Mouse (Mus musculus): ENCODE data around the gene Rbm18.

The Rbm18 gene

DNA sequence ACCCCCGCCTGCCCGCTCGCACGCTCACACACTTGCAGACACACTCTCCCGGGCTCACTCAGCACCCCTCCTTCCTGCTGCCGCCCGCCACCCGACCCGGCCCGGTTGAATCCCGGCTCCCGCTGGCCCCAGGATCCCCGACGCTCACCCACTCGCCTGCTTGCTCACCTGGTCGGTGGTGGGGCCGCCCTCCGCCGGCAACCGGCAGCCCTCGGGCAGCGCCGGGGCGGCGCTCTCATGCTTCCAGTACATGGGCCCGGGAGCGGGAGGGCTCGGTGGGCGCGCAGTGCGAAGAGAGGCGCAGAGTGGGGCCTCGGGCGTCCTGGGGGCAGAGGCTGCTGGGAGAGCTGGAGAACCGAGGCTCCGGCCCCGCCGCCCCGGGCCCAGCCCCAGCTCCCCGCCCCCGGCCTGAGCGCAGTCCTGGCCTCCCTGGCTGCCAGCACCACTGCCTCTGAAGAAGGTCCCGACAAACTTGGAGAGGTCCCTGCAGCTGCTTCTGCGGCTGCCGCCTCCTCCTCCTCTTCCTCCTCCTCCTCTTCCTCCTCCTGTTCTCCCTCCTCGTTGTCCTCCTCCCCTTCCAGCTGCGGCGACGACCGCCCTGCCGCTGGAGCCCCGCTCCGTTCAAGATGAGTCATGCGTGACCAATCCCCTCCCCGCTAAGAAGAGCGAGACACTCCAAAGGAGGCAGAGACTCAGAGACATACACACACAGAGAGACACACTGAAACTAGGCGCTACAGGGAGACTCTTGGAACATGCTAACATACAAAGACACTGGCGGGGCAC is 31.4 kb downstream of the Rbm18 start, which contains the start of gene Lhx6:
Gene Lhx6, minus strand, starts transcription at position 453 of the 786 bp plus-strand sequence.
- DNase-seq (ENCODE audit: low spot score), result no peak

DNA sequence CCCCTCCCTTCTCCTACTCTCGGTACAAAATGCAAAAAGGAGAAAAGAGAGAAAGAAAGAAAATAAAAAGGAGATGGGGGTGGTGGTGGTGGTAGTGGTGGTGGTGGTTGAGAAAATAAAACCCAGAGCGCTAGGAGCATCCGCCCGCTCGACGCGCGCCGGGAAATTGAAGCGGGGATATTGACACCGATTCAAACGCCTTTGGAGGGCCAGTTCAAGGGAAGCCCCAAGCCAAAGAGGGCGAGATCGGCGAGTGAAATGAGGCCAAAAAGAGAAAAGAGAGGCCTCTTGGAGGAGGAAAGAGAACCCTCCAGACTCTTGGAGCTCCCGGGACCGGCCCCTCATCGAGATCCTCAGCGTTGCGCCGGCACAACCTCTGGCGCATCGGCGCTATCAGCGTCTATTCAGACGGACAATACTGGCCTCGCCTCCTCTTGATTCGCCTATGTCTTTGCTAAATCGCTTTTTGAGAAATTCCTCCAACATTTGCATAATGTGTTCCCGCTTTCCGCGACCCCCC is 32.1 kb downstream of the Rbm18 start:
- no peak for DNase-seq (ENCODE audit: low spot score)

DNA sequence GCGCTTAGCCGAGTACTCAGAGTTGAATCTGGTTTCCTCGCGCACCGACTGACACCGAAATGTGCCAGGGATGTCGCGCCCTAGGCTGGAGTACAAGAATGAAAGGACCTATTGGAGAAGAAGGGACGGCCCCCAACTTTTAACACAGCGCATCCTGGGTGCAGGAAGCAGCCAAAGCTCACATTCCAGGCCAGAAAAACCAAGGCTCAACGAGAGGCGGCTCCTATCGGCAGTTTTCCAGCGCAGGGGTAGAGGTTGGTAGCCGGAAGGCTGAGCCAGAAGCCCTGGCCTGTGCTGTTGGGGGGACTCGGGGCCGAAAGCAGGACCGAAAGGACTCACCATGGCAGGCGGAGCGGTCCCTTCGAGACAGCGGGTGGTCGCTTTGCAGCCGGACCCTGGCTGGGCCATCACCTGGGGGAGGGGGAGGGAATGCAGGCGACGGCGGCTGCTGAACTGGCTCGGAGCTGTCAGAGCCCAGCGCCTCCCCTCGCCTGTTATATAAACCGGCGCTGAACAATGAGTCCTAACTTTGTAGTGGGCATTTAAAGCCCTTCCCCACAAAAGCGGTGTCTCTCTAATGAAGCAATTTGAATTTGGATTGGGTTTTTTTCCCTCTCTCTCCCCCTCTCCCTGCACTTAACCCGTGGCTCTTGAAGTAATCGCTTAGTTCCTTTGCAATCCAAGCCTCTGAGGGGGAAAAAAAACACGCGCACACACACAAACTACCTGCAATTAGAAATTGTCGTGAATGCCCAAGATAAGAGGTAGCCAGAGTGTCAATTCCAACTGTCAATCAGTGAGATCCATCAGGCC is 32.8 kb downstream of the Rbm18 start:
- no peak for DNase-seq (ENCODE audit: low spot score)

DNA sequence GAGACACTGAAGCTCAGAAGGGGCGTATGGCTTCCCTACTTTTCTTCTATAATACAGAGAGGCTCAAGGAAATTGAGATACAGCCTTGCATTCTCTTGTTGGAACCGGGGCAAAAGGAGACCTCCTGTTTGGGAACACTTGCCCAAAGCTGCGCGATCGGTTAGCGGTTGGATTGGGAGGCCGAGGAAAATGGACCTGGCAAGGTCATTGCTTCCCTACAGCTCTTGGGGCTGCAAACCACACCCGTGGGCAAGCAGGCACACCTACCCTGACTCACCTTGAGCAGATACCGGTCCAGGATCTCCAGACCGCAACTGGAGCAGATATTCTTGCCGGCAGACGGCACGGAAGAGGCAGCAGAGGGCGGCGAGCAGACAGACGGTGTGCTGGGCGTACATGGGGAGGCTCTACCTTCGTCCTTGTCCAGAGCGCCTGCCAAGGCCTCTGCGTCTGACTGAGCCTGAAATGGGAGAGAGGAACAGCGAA is 33.5 kb downstream of the Rbm18 start:
- DNase-seq (ENCODE audit: low spot score), result no peak

DNA sequence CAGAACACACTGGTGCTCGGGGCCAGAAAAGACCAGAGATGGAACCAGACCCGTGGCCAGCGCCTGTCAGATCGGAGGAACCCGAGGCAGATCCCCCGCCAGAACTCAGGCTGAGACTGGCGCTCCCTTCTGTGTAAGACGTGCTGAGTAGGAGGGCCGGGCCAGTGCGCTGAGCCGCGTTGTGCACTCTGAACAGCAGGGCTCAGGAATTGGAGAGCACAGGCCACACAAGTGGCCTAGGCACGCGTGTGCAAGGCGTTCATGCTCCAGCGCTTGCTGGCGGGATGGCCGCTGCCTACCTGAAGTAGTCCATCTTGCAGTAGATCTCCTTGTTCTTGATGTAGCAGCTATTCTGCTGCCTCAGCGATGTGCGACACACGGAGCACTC is 34.0 kb downstream of the Rbm18 start:
- DNase-seq (ENCODE audit: low spot score), result no peak

DNA sequence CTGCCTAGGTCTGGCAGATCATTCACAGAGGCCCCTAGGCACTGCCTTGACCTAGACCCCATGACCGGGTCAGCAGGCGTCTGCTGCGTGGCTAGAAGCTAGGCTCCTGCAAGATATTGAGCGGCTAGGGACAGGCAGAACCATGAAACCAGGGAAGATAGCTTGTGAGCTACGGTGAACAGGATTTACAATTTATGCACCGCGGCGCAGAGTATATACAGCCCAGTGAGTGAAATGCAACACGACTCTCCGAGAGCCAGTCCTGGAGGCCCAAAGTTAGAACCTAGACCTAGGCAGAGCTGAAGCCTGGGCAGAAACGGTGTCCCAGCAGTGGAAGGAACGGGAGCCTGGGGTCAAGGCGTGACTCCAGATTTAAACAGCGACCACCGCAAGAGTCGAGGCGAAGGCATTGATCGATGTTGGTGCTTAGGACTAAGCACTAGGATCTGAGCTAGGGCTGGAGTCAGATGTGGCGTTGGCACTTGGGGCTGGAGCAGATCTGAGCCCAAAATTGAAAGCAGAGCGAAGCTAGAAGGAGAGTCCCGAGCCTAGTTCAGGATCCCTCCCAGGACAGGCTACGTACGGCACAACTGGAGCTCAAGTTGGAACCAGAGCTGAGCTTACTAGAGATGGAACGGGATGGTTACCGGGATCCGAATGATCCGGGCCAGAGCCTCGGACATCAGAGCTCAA is 34.6 kb downstream of the Rbm18 start:
- no peak for DNase-seq (ENCODE audit: low spot score)

DNA sequence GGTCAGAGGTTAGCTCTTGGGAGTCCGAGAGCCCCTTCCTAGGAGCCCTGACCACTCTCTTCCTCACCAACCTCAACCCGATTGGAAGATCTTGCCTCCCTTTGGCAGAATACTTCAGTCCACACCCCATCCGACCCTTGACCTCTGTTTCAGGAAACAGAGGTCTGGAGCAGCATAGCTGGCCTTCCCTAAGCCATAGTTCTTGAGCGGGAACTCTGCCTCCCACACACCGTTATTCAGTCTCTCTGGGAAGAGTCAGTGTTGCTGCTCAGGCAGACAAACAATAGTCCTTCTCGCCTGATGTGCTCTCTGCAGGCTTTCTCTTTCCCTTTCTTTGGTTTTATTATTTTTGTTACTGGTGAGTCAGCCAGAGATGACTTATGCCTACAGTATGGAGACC is 36.8 kb downstream of the Rbm18 start:
- no peak for DNase-seq (ENCODE audit: low spot score)

DNA sequence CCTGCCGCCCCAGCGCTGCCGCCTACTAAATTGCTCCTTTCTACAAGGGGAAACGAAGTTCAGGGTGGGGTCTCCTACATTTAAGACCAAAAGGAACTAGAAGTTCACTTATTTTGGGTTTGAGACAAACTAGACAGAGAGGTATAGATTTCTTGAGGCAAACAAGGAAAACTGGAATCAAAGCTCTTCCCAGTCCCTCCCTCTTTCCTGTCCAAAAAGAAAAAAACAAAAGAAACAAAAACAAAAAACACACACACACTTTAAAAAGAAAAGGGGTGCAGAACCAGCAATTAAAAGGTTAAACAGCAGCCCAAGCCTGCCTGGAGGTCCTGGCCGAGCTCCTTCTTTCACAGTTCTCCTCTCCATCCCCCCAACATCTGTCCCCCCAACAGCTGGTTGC is 38.6 kb downstream of the Rbm18 start:
- DNase-seq (ENCODE audit: low spot score), result no peak

DNA sequence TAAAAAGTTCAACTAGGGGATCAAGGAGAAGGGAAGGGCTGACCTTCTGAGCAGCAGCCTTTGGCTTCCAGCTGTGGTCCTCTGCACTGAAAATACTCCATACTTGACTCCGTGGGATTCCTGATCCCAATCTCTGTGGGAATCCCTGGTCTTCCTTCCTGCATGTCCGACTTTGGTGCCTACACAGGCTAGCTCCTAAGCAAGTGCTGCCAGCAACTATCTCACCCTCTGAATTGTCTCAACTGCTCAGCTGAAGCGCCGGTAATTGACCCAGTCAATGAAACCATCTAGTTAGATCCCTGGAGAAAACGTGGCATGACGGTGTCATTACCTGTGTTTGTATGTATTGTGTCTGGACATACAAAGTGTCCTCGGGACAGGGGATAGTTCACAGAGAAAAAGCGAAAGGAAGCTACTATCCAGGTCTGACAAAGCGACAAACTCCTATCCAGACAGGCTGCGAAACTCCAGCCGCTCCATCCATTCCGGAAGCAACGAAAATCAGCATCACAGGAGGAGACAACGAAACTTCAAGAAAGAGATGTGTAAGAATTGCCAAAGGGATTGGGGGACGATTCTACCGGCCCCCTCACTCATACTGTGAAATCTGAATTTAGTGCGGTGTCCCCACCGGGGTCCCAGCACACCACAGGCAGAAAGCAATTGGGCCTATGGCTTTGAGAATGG is 39.3 kb downstream of the Rbm18 start:
- no peak for DNase-seq (ENCODE audit: low spot score)

DNA sequence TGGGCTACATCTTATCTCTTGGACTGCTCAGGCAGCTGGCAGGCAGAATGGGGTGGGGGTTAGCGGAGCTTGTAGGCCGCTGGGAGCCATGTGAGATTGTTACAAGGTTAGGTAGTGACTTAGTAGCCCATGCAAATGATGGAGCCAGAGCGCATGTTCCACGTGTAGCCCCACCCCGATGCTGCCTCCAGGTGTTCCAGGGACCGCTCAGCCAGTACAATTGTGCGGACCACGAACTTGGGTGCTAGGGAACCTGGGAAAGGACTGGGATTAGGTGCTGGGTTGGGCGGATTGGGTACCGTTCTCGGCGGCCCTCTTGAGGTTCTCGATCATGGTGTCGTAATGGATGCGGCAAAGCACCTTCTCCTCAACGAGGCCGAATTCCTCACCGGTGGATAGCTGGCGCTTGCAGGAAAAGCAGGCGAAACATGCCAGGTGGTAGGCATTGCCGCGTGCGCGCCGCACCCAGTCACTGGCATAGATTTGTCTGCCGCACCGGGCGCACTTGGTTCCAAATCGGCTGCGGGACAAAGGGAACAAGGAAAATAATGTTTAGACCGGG is 42.6 kb downstream of the Rbm18 start:
- peak; percentile 81 for DNase-seq (ENCODE audit: low spot score)

DNA sequence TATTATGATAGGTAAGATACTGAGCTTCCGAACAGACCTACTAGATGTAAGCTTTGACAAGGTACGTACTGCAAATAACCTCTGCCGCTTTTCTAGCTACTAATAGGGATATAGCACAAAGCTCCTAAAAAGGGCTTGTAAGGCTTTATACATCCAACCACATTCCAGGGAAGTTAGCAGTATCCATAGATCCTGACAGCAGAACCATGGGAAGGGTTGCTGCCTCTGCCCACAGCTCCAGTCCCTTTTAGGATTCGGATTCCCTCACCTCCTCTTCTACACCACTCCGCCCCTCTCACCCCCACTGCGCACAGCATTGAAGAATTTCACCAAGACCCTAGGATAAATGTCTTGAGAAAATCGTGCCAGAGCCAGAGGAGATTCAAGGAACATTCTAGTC is 43.3 kb downstream of the Rbm18 start:
- no peak for DNase-seq (ENCODE audit: low spot score)

DNA sequence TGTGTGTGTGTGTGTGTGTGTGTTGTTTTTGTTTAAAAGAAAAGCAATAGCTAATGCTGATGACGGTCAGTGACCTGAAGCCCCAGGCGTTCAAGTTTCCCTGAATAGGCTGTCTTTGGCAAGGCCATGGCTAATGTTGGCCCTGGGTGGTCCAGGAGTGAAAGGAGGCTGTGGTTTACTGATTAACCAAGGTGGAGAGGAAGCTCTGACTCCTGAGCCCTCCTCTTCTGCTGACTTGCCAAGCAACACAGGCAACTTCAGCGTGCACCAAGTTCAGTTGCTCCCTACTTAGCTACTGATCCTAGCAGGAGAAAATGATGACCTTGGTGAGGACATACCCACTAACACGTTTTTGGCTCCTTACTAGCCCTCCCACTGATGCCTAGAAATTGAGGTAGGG is 43.8 kb downstream of the Rbm18 start:
- DNase-seq (ENCODE audit: low spot score), result no peak

DNA sequence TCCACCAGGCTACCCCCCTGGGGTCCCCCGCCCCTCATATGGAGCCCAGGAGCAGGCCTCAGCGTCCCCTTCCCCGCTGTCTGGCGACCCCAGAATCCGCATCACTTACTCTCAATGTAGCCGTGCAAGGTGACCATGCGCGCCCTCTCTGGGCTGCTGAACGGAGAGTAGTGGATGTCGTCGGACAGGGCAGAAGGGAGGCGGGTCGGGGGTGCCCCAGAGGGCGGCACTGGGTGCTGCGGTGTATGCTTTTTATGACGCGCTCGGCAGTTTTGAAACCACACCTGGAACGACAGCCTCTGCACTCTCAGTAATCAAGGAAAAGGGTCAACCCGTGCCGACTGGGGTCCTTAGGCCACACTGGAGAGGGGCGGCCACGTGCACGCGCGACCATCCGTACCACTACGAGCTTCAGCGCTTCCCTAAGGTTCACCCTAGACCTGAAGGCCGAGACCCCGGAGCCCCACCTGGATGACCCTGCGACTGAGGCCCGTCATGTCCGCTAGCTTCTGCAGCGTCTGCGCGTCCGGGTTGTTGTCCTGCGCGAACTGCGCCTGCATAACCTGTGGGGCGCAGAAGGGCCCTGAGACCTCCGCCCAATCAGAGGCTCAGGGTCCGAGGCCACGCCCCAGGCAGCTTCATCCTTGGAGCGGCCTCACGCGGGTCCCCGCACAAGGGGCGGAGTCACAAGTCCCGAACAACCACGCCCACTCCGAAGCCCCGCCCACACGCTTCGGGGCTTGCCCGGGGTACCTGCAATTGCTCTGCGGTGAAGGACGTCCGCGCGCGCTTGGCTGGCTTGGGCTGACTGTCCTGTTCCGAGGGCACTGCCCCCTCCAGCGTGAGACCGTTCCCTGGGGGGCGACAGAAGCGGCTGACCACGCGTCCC is 45.5 kb downstream of the Rbm18 start:
- DNase-seq (ENCODE audit: low spot score), result peak; percentile 91

DNA sequence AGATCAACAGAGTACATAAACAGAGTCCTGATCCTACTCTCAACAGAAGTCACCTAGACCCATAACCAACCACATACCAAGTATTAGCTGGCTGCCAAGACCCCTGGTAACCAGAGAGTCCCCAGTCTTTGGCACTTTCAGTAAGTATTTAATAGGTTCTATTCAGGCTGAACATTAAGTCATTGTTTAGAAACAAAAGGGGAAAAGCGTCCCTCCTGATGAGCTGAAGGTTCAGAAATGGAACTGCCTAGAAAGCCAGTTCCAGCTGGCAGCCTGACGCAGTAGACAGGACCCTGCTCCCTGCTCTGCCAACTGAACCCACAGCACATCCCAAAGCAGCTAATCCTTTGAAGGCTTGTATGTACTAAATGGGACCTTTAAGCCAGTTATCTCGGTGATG is 47.4 kb downstream of the Rbm18 start:
- no peak for DNase-seq (ENCODE audit: low spot score)

DNA sequence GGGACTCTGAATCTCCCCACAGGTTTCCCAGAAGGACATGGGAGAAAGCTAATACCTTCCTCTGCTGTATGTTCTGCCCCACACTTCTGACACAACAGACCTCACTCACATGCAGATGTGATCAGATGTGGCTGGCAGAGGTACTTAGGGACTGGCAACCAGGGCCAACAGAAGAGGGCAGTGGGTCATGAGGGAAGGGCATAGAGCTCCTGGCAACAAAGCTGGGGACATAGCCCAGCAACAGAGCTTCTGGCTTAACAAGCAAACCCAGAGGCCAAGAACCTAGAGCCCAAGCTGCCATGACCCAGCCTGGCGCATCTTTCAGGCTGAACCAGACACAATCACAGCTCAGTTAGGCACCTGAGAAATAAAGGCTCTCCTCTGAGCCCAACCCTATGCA is 51.5 kb downstream of the Rbm18 start:
- DNase-seq (ENCODE audit: low spot score), result no peak

DNA sequence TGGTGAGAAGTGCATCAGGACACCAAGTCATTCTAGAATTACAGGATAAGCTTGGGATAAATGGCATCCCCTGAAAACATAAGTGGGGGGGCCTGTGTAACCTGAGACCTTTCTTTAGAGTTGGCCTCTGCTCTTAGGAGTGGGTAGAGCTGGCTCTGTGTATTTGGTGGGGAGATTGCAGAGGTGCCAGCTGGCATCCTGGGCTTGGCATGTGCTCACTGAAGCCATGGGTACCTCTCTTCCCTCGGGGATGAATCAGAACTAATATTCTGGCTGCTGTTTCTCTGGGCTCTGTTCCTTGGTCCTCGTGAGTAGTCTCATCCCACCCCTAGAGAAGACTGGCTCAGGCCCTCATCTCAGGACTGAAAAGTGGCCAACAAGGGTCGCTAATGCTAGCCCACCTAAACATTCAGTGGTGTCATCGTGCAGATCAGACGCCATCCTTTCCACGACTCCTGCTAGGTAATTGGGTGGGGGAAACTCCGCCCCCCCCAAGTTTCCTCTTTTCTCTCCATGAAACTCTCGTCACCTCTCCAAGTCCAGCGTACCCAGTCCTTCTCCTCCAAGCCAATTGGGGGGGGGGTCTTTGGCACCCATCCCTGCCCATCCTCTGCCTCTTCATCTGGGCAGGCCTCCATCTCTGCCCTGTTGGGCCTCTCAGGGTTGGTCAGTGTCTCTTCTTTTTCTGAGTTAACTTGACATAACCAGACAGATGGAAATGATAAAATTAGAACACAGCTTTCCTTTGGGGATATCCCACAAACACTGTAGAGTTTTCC is 53.6 kb downstream of the Rbm18 start:
- no peak for DNase-seq (ENCODE audit: low spot score)

DNA sequence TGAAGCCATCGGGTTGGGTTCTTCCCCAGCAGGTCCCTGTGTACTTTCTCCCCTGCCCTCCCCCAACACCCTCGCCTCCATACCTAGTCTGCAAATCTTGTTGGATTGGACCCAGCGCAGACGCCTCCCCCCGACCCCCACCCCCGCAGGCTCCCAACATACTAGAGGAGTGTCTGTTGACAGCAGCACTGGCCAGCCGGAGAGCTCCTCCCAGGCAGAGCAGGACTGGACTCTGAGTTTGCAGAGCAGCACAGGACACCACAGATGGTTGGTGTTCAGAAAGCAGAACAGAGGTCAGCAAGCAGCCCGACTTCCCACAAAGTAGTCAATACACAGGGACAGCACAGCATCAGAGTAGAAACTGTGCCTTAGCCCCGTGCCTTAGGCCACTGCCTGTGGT is 55.1 kb downstream of the Rbm18 start:
- DNase-seq (ENCODE audit: low spot score), result no peak

DNA sequence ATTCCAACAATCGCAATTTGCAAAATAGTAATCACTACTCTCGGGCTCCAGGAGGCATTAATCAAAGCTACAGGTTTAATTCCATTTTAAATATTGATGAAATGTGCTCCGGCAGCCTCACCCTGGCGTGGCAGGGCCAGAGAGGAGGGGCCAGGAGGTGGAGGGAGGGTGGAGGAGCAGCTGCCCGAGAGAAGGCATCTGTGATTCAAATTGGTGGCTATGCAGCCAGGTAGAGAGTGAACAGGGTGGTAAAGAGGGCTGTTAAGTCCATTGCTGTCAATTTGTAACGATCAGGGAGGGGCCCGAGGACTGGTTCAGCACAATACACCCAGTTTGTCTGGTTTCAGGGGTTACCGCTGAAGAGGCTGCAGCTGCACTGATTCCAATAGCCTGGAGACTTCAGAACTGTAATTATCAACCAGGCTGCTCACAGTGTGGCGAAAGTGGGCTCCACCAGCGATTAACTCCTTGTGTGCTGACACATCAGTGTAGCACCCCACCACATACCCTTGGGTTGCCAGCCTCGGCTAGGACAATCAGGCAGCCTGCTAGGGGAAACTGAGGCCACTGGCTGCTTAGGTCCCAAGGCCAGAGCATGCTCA is 59.3 kb downstream of the Rbm18 start:
- no peak for DNase-seq (ENCODE audit: low spot score)

DNA sequence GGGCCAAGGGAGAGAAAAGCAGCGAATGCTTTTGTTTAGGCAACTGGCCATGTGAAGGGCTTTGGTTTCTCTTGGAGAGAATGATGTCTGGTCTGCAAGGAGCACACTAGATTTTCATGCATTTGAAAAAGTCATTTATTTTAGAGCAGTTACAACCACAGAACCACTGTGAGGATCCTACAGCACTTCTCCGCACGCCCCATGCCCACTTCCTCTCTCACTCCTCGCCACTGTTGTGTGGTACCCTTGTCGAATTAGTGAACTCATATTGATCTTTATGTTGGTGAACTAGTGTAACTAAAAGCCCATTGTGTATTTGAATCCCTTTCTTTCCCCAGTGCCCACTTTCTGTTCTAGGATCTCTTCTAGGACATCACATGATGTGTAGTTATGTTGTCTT is 61.4 kb downstream of the Rbm18 start:
- no peak for DNase-seq (ENCODE audit: low spot score)
